Mouse (Mus musculus) liver, adult 2 months (tissue): ENCODE data around the gene Kcne4. TPM values are rescaled to one million over a fixed set of nuclear protein-coding genes. Genes with fewer than 3 reads are reported as not detected.

Experiments used
- DNase-seq: peaks from one replicate; pipeline ENCODE4 v3.0.0-alpha.2; 2011; ENCODE audit warnings: low read depth, low spot score; ENCODE audit errors: extremely low read depth
- H3K27ac ChIP-seq: fragments of 200-500 bp; replicated peaks from 2 replicates; pipeline ENCODE4 v1.5.1; 2012; ENCODE audit warnings: low read depth, mild to moderate bottlenecking, control low read depth, inconsistent platforms, low read length; ENCODE audit not compliant: insufficient read depth
- H3K27me3 ChIP-seq: fragments of 200-500 bp; 2 replicates; pipeline ENCODE4 v1.6.1; 2012; ENCODE audit warnings: mild to moderate bottlenecking, moderate library complexity, low read length, inconsistent platforms; ENCODE audit not compliant: control insufficient read depth, insufficient read depth
- H3K36me3 ChIP-seq: fragments of 200-500 bp; 2 replicates; pipeline ENCODE4 v1.6.1; 2012; ENCODE audit warnings: low read length, inconsistent platforms; ENCODE audit not compliant: control insufficient read depth, insufficient read depth
- H3K4me1 ChIP-seq: fragments of 200-500 bp; 2 replicates; pipeline ENCODE4 v1.6.1; 2011; ENCODE audit warnings: low read length; ENCODE audit not compliant: control insufficient read depth, insufficient read depth
- H3K4me3 ChIP-seq: fragments of 200-500 bp; 2 replicates; pipeline ENCODE4 v1.5.1; 2011; ENCODE audit warnings: low read depth, mild to moderate bottlenecking, control low read depth, low read length, moderate library complexity; ENCODE audit not compliant: insufficient read depth
- H3K79me2 ChIP-seq: fragments of 200-500 bp; 2 replicates; pipeline ENCODE4 v1.6.1; 2012; ENCODE audit warnings: inconsistent platforms, mild to moderate bottlenecking, low read length, moderate library complexity; ENCODE audit not compliant: control insufficient read depth, insufficient read depth
- H3K9ac ChIP-seq: fragments of 200-500 bp; 2 replicates; pipeline ENCODE4 v1.6.1; 2012; ENCODE audit warnings: low read depth, mild to moderate bottlenecking, control low read depth, inconsistent platforms, low read length
- CTCF ChIP-seq: fragments of 200-500 bp; IDR thresholded peaks from 2 replicates; pipeline ENCODE4 v1.5.1; 2011; ENCODE audit warnings: low read depth, low read length, control low read depth
- POLR2A ChIP-seq: fragments of 200-500 bp; IDR thresholded peaks from 2 replicates; pipeline ENCODE4 v1.6.1; 2011; ENCODE audit warnings: low read length, control low read depth; ENCODE audit not compliant: insufficient read depth; ENCODE audit errors: extremely low read depth
- WGBS: fragments of 180-500 bp; shearing (Covaris S2); methylation state at CpG from one replicate; pipeline ENCODE4 v1.1.7; 2018; 5-methylcytosine and 5-hydroxymethylcytosine counted together
- polyA plus RNA-seq: library from polyadenylated mRNA; depleted of rRNA; stranded (reverse); fragments of >200 nt; gene quantifications from 2 replicates; pipeline ENCODE4 v1.2.3, GENCODE M21; 2012
- total RNA-seq: library from RNA; depleted of rRNA; stranded (reverse); fragments of >200 nt; gene quantifications from 2 replicates; pipeline ENCODE4 v1.2.3, GENCODE M21; 2014

The Kcne4 gene
- total and polyA plus RNA-seq, 2 experiments: 0.11 to 0.28 TPM

GRCm38 (mm10) chr1:78821111-78821510, 4.6 kb downstream of the Kcne4 start:
- no peak for DNase-seq
- H3K4me3 ChIP-seq: no peak overlapping the region
- no peaks in the 10 kb centered on the region for H3K27me3 ChIP-seq
- H3K9ac ChIP-seq: no peak overlapping the region
- no peaks in the 10 kb centered on the region for H3K4me1 ChIP-seq
- no peaks in the 10 kb centered on the region for H3K36me3 ChIP-seq
- TF ChIP-seq POLR2A: no peak
- TF ChIP-seq CTCF: no peak
- no peaks in the 10 kb centered on the region for H3K79me2 ChIP-seq
- no peak overlapping the region for H3K27ac ChIP-seq
- 89% methylated on average over 9 of the region's 9 CpGs for WGBS

- Histone ChIP-seq H3K4me1 (no peaks in the 10 kb centered on the region), H3K27me3 (no peaks in the 10 kb centered on the region), H3K27ac (no peak overlapping the region), H3K79me2 (no peaks in the 10 kb centered on the region), H3K9ac (no peak overlapping the region), H3K36me3 (no peaks in the 10 kb centered on the region), H3K4me3 (no peak overlapping the region)
- no peak for DNase-seq
- 83% methylated on average over 15 of the region's 15 CpGs for WGBS
- TF ChIP-seq POLR2A: no peak
- no peak for TF ChIP-seq CTCF
Observed at GRCm38 (mm10) chr1:78821733-78822430, 5.3 kb downstream of the Kcne4 start.

GRCm38 (mm10) chr1:78825246-78825645, 8.7 kb downstream of the Kcne4 start:
- no peak for DNase-seq
- Histone ChIP-seq H3K4me3 (no peak overlapping the region), H3K36me3 (no peaks in the 10 kb centered on the region), H3K27ac (no peak overlapping the region), H3K9ac (no peak overlapping the region), H3K79me2 (no peaks in the 10 kb centered on the region), H3K27me3 (no peaks in the 10 kb centered on the region), H3K4me1 (no peaks in the 10 kb centered on the region)
- no peak for TF ChIP-seq CTCF
- TF ChIP-seq POLR2A: no peak
- WGBS: 85% methylated on average over 3 of the region's 3 CpGs

GRCm38 (mm10) chr1:78838468-78838867, 21.9 kb downstream of the Kcne4 start:
- H3K9ac ChIP-seq: no peak overlapping the region
- no peaks in the 10 kb centered on the region for H3K4me1 ChIP-seq
- DNase-seq: no peak
- H3K27me3 ChIP-seq: no peaks in the 10 kb centered on the region
- WGBS: 84% methylated on average over 3 of the region's 3 CpGs
- no peaks in the 10 kb centered on the region for H3K36me3 ChIP-seq
- H3K27ac ChIP-seq: no peak overlapping the region
- no peak overlapping the region for H3K4me3 ChIP-seq
- H3K79me2 ChIP-seq: no peaks in the 10 kb centered on the region
- TF ChIP-seq CTCF: no peak
- TF ChIP-seq POLR2A: no peak

- WGBS: 61% methylated on average over 2 of the region's 2 CpGs
Observed at GRCm38 (mm10) chr1:78840769-78841168, 24.2 kb downstream of the Kcne4 start.

GRCm38 (mm10) chr1:78845661-78846060, 29.1 kb downstream of the Kcne4 start:
- Histone ChIP-seq H3K9ac (no peak overlapping the region), H3K27ac (no peak overlapping the region), H3K4me1 (no peaks in the 10 kb centered on the region), H3K4me3 (no peak overlapping the region), H3K79me2 (no peaks in the 10 kb centered on the region), H3K36me3 (no peaks in the 10 kb centered on the region), H3K27me3 (no peaks in the 10 kb centered on the region)
- no peak for TF ChIP-seq POLR2A
- TF ChIP-seq CTCF: no peak
- 96% methylated on average over 1 of the region's 1 CpGs for WGBS
- DNase-seq: no peak

More at GRCm38 (mm10) chr1:78840769-78841168, 24.2 kb downstream of the Kcne4 start:
- no peak for TF ChIP-seq CTCF
- TF ChIP-seq POLR2A: no peak
- no peaks in the 10 kb centered on the region for H3K79me2 ChIP-seq
- H3K27me3 ChIP-seq: no peaks in the 10 kb centered on the region
- no peak overlapping the region for H3K9ac ChIP-seq
- no peaks in the 10 kb centered on the region for H3K4me1 ChIP-seq
- H3K27ac ChIP-seq: no peak overlapping the region
- DNase-seq: no peak
- no peak overlapping the region for H3K4me3 ChIP-seq
- no peaks in the 10 kb centered on the region for H3K36me3 ChIP-seq
